Mouse (Mus musculus): ENCODE results near the gene Ndufaf4. TPM values are rescaled to one million over a fixed set of nuclear protein-coding genes. Genes with fewer than 3 reads are reported as not detected.
"Not testable (repeated sequence)": the region's sequence is repeated elsewhere in the genome, so short reads cannot be mapped to it uniquely, and the experiment has no call there.

The Ndufaf4 gene
- total and polyA plus RNA-seq, 3 experiments, result 13.9 to 54.1 (median 46.2) TPM

DNA sequence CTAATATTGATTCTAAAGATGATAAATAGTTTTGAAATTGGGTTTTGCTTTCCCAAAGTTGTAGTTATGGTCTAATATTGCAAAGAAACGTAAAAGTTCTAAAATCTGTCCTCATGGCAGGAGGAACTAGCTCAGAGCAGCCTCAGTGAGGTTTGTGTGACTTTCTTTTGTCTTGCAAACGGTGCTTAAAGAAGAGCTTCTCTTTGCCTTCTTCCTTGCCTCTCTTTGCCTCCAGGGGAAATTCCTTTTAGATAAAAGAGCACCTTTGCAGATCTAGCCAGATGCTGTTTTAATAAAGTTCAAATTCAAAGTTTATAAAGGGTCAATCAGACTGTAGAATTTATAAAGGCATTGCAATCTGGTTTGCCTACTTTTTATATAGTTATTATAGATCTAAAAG, 8.5 kb upstream of the Ndufaf4 start:
- H3K4me1 ChIP-seq (ENCODE audit: control insufficient read depth in 1 of 2, insufficient read depth in 2 of 2); in situ Hi-C loops (cut with MboI; ENCODE audit: low pct_ligation_motif_present, low pct_unique_long_range_greater_than_20kb, low sequenced_read_pairs); H3K79me2 ChIP-seq (replicated peaks; ENCODE audit: control insufficient read depth, extremely low read depth, insufficient read depth, poor library complexity, severe bottlenecking); H3K9ac ChIP-seq (ENCODE audit: insufficient read depth, low read depth); H3K27ac ChIP-seq (ENCODE audit: insufficient read depth, low read depth); H3K9me3 ChIP-seq (replicated peaks; ENCODE audit: low read length); dilution Hi-C loops (cut with MboI; ENCODE audit: extremely low pct_ligation_motif_present, extremely low pct_unique_long_range_greater_than_20kb, low sequenced_read_pairs); DNase-seq (ENCODE audit: extremely low read depth); H3K4me3 ChIP-seq (replicated peaks in 1 of 3; ENCODE audit: low read depth in 2 of 3, low read length in 2 of 3, poor library complexity in 1 of 3); H3K36me3 ChIP-seq (replicated peaks in 1 of 2; ENCODE audit: control insufficient read depth in 1 of 2, insufficient read depth in 1 of 2, low read length in 1 of 2); H3K27me3 ChIP-seq (replicated peaks); H3K4me2 ChIP-seq (ENCODE audit: insufficient read depth, low read depth, poor library complexity, severe bottlenecking): not testable (repeated sequence)

DNA sequence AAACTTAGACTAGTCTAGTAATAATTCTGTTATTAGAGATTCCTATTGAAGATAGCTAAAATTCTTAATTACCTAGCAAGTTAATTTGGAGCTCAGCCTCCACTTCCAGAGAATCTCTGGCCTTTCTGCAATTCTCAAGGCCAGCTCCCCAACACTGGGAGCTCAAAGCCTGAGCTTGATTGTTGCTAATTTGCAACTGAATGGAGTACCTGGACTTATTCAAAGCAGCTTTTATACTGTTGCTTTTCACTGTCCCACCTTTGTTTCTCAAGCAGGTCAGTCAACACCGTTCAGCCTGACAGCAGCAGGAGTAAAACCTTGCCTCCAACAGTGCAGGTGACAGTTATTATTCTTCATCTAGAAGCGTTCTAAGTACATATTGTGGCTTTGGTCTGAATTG, 5.6 kb upstream of the Ndufaf4 start:
- H3K27me3 ChIP-seq (replicated peaks); H3K9ac ChIP-seq (ENCODE audit: insufficient read depth, low read depth); H3K79me2 ChIP-seq (replicated peaks; ENCODE audit: control insufficient read depth, extremely low read depth, insufficient read depth, poor library complexity, severe bottlenecking); H3K4me2 ChIP-seq (ENCODE audit: insufficient read depth, low read depth, poor library complexity, severe bottlenecking); H3K36me3 ChIP-seq (replicated peaks in 1 of 2; ENCODE audit: control insufficient read depth in 1 of 2, insufficient read depth in 1 of 2, low read length in 1 of 2); H3K4me1 ChIP-seq (ENCODE audit: control insufficient read depth in 1 of 2, insufficient read depth in 2 of 2); H3K4me3 ChIP-seq (replicated peaks in 1 of 3; ENCODE audit: low read depth in 2 of 3, low read length in 2 of 3, poor library complexity in 1 of 3); dilution Hi-C loops (cut with MboI; ENCODE audit: extremely low pct_ligation_motif_present, extremely low pct_unique_long_range_greater_than_20kb, low sequenced_read_pairs); H3K9me3 ChIP-seq (replicated peaks; ENCODE audit: low read length); DNase-seq (ENCODE audit: extremely low read depth); in situ Hi-C loops (cut with MboI; ENCODE audit: low pct_ligation_motif_present, low pct_unique_long_range_greater_than_20kb, low sequenced_read_pairs); H3K27ac ChIP-seq (ENCODE audit: insufficient read depth, low read depth): not testable (repeated sequence)

GRCm38 (mm10) chr4:24894625-24895024, 3.3 kb upstream of the Ndufaf4 start:
- Histone ChIP-seq H3K9me3 (replicated peaks; ENCODE audit: low read length) (peaks cover 4% of the 10 kb centered on the region), H3K4me3 (replicated peaks in 1 of 3; ENCODE audit: low read depth in 2 of 3, low read length in 2 of 3, poor library complexity in 1 of 3) (no peak overlapping the region), H3K4me1 (ENCODE audit: control insufficient read depth in 1 of 2, insufficient read depth in 2 of 2) (no peaks in the 10 kb centered on the region), H3K79me2 (replicated peaks; ENCODE audit: control insufficient read depth, extremely low read depth, insufficient read depth, poor library complexity, severe bottlenecking) (peaks cover 11% of the 10 kb centered on the region), H3K9ac (ENCODE audit: insufficient read depth, low read depth) (no peak overlapping the region), H3K27me3 (replicated peaks) (no peaks in the 10 kb centered on the region), H3K27ac (ENCODE audit: insufficient read depth, low read depth) (no peak overlapping the region), H3K36me3 (replicated peaks in 1 of 2; ENCODE audit: control insufficient read depth in 1 of 2, insufficient read depth in 1 of 2, low read length in 1 of 2) (no peaks in the 10 kb centered on the region), H3K4me2 (ENCODE audit: insufficient read depth, low read depth, poor library complexity, severe bottlenecking) (no peak overlapping the region)
- dilution Hi-C loops (cut with MboI; ENCODE audit: extremely low pct_ligation_motif_present, extremely low pct_unique_long_range_greater_than_20kb, low sequenced_read_pairs), result no loop called here
- TF ChIP-seq ZNF384 (IDR thresholded peaks at IDR 0.05; ENCODE audit: low read depth, low read length) (peak; percentile 75), RCOR1 (conservative IDR thresholded peaks at IDR 0.05; ENCODE audit: low read depth, low read length) (no peak)
- in situ Hi-C loops (cut with MboI; ENCODE audit: low pct_ligation_motif_present, low pct_unique_long_range_greater_than_20kb, low sequenced_read_pairs), result loop anchor here (5.0 kb wide), 1 partner anchor 177 kb away; no protein-coding TSS in a partner anchor
- no peak for DNase-seq (ENCODE audit: extremely low read depth)

DNA sequence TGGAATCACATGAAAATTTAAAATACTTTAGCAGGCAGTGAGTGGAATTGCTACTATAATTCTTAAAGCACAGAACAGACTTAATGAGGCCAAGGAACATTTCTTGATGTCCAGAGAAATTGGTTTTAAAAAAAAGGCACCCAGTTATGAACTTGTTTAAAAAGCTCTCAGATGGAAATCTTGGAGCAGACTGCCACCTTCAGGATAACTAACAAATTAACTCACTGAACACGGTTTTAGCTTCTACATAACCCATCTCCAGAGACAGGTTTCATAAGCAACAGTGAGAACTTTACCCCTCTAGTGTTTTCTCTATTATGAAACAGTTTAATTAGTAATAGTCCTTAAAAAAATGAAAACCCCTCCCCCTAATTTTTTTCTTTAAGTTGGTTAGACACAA, 1.1 kb upstream of the Ndufaf4 start:
- in situ Hi-C loops (cut with MboI; ENCODE audit: low pct_ligation_motif_present, low pct_unique_long_range_greater_than_20kb, low sequenced_read_pairs) (loop anchor here (5.0 kb wide), 1 partner anchor 180 kb away; no protein-coding TSS in a partner anchor), dilution Hi-C loops (cut with MboI; ENCODE audit: extremely low pct_ligation_motif_present, extremely low pct_unique_long_range_greater_than_20kb, low sequenced_read_pairs) (no loop called here)
- H3K27ac ChIP-seq (ENCODE audit: insufficient read depth, low read depth), result no peak overlapping the region
- no peaks in the 10 kb centered on the region for H3K9me3 ChIP-seq (replicated peaks; ENCODE audit: low read length)
- no peak overlapping the region; the same call in 1 of the 2 replicates for H3K9ac ChIP-seq (ENCODE audit: insufficient read depth, low read depth)
- H3K4me2 ChIP-seq (ENCODE audit: insufficient read depth, low read depth, poor library complexity, severe bottlenecking), result no peak overlapping the region; the same call in 1 of the 2 replicates
- DNase-seq (ENCODE audit: extremely low read depth), result peak; percentile 76
- no peaks in the 10 kb centered on the region for H3K4me1 ChIP-seq (ENCODE audit: control insufficient read depth in 1 of 2, insufficient read depth in 2 of 2)
- peaks cover 7 to 16% of the 10 kb centered on the region in 2 experiments for H3K36me3 ChIP-seq (replicated peaks in 1 of 2; ENCODE audit: control insufficient read depth in 1 of 2, insufficient read depth in 1 of 2, low read length in 1 of 2)
- H3K79me2 ChIP-seq (replicated peaks; ENCODE audit: control insufficient read depth, extremely low read depth, insufficient read depth, poor library complexity, severe bottlenecking), result peaks cover 11% of the 10 kb centered on the region
- H3K4me3 ChIP-seq (replicated peaks in 1 of 3; ENCODE audit: low read depth in 2 of 3, low read length in 2 of 3, poor library complexity in 1 of 3), result no peak overlapping the region
- no peaks in the 10 kb centered on the region for H3K27me3 ChIP-seq (replicated peaks)
- TF ChIP-seq CHD1 (IDR thresholded peaks at IDR 0.05; ENCODE audit: low read depth, low read length), result no peak
- no peak for TF ChIP-seq TCF12 (IDR thresholded peaks at IDR 0.05; ENCODE audit: low read depth, low read length)
- TF ChIP-seq POLR2AphosphoS2 (IDR thresholded peaks at IDR 0.05; ENCODE audit: low read depth, low read length), result no peak
- no peak for TF ChIP-seq JUND (conservative IDR thresholded peaks at IDR 0.05; ENCODE audit: low read depth, low read length)
- TF ChIP-seq USF1 (IDR thresholded peaks at IDR 0.05; ENCODE audit: low read depth, low read length), result no peak
- TF ChIP-seq IRF4 (IDR thresholded peaks at IDR 0.05; ENCODE audit: low read depth, low read length), result no peak
- TF ChIP-seq POLR2A (IDR thresholded peaks at IDR 0.05; ENCODE audit: low read depth, low read length), result no peak
- TF ChIP-seq ZNF384 (IDR thresholded peaks at IDR 0.05; ENCODE audit: low read depth, low read length), result peak; percentile 81
- no peak for TF ChIP-seq MAFK (IDR thresholded peaks at IDR 0.05; ENCODE audit: insufficient replicate concordance, low read length)
- TF ChIP-seq UBTF (IDR thresholded peaks at IDR 0.05; ENCODE audit: low read depth, low read length), result no peak
- peak; percentile 84; the same call in 1 of the 2 replicates for TF ChIP-seq ZC3H11A (IDR thresholded peaks at IDR 0.05; ENCODE audit: low read depth, low read length)
- TF ChIP-seq MAZ (IDR thresholded peaks at IDR 0.05; ENCODE audit: low read depth, low read length), result no peak
- no peak for TF ChIP-seq CHD2 (IDR thresholded peaks at IDR 0.05; ENCODE audit: low read length)
- TF ChIP-seq E2F4 (IDR thresholded peaks at IDR 0.05; ENCODE audit: insufficient replicate concordance, low read depth, low read length), result no peak
- TF ChIP-seq ZKSCAN1 (IDR thresholded peaks at IDR 0.05; ENCODE audit: borderline replicate concordance, low read depth, low read length), result no peak
- TF ChIP-seq MYC (IDR thresholded peaks at IDR 0.05; ENCODE audit: low read depth, low read length), result no peak
- no peak for TF ChIP-seq SIN3A (IDR thresholded peaks at IDR 0.05; ENCODE audit: low read length)
- no peak for TF ChIP-seq MEF2A (IDR thresholded peaks at IDR 0.05; ENCODE audit: borderline replicate concordance, low read depth, low read length)
- TF ChIP-seq ETS1 (conservative IDR thresholded peaks at IDR 0.05; ENCODE audit: low read depth, low read length), result no peak
